Mouse (Mus musculus): ENCODE results near the gene Fbll1.
"Not testable (repeated sequence)": the region's sequence is repeated elsewhere in the genome, so short reads cannot be mapped to it uniquely, and the experiment has no call there.

DNA sequence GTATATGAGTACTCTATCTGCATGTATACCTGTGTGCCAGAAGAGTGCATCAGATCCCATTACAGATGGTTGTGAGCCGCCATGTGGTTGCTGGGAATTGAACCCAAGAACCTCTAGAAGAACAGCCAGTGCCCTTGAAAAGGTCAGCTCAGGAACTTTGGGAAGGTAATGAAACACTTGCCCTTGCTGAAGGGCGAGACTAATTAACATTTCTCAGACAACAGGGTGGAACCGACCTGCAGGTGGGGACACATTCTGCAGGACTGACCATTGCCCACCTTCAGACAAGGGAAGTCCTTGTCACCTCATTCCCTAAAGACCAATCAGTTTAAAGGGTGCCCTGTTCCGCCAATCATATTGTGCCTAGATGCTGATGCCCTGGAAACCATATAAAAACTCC lies 42.1 kb upstream of the Fbll1 start:
- TF ChIP-seq CTCF (IDR thresholded peaks at IDR 0.05; ENCODE audit: borderline replicate concordance, extremely low read depth, insufficient read depth, insufficient read length); POLR2A (IDR thresholded peaks at IDR 0.05; ENCODE audit: borderline replicate concordance, extremely low read depth, insufficient read depth, insufficient read length, poor library complexity, severe bottlenecking): not testable (repeated sequence)
